Mouse (Mus musculus): ENCODE results near the gene Pex14. TPM values are rescaled to one million over a fixed set of nuclear protein-coding genes. Genes with fewer than 3 reads are reported as not detected.
"Not testable (repeated sequence)": the region's sequence is repeated elsewhere in the genome, so short reads cannot be mapped to it uniquely, and the experiment has no call there.

The Pex14 gene
- total RNA-seq, 2 experiments from 2014 or later: 15.8 to 16.8 TPM

- ATAC-seq (replicated peaks; ENCODE audit: low FRiP score, low TSS enrichment, poor library complexity, severe bottlenecking): peak; percentile 93
Measured at GRCm38 (mm10) chr4:149119978-149120562, 20.4 kb upstream of the Pex14 start.

DNA sequence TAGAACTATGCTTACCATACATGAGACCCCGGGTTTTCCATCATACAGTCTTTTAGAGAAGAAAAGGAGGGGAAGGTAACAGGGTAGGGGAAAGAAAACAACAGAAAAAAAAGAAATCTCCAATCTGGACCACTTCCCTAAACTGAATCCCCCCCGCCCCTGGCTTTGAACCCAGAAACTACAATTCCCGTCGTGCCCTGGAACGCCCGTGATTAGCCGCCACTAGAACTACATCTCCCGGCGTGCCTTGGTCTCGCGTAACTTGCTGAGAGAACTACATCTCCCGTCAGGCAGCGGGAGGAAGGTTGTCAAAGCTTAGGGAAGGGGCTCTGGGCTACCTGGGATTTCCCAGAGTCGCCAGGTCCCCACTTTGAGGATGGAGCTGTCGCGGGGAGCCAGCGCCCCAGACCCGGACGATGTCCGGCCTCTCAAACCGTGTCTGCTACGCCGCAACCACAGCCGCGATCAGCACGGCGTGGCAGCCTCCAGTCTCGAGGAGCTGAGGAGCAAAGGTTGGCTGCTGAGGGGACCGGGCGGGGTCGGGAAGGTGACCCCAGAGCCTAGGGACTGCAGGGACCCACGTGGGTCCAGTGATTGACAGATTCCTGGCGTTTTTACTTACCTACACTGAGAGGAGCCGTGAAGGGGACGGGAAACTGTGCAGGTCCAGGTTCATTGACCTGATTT lies 4.3 kb upstream of the Pex14 start, which contains the start of gene Dffa:
Dffa (plus strand) TSS at position 272 of the 687 bp plus-strand sequence.
- ATAC-seq (replicated peaks; ENCODE audit: low FRiP score, low TSS enrichment, poor library complexity, severe bottlenecking): peak; percentile 92

GRCm38 (mm10) chr4:149101456-149101855 lies 1.8 kb upstream of the Pex14 start:
- ATAC-seq (replicated peaks; ENCODE audit: low FRiP score, low TSS enrichment, poor library complexity, severe bottlenecking): no peak

DNA sequence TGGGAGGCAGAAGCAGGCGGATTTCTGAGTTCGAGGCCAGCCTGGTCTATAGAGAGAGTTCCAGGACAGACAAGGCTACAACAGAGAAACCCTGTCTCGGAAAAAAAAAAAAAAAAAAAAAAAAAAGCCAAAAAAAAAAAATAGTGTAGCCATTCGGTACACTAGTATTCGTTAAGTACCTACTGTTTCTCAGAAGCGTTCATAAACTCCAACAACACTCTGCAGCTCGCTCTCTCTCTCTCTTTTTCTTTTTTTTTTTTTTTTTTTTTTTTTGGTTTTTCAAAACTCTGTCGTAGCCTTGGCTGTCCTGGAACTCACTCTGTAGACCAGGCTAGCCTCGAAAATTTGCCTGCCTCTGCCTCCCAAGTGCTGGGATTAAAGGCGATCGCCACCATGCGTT lies 773 bp upstream of the Pex14 start:
- not testable (repeated sequence) for ATAC-seq (replicated peaks; ENCODE audit: low FRiP score, low TSS enrichment, poor library complexity, severe bottlenecking)

- ATAC-seq (replicated peaks; ENCODE audit: low FRiP score, low TSS enrichment, poor library complexity, severe bottlenecking): peak; percentile 27
Measured at GRCm38 (mm10) chr4:149098571-149098970, 1.1 kb downstream of the Pex14 start.

DNA sequence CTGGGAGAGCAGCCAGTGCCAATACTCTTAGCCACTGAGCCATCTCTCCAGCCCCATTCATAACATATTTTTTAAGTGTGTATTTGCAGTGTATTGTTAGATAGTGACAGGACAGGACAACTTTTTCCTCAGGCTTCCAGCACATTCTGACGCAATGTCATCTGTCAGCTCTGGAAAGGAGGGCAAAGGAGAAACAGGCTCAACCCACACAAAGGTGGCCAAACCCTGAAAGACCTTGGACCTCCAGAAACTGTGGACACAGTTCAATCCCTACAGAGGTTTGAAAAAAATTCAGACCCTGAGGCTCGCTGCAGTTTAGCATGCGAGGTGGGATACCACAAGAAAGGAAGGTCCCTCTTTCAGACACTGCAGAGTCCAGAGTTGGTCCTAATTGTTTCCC lies 1.7 kb downstream of the Pex14 start:
- no peak for ATAC-seq (replicated peaks; ENCODE audit: low FRiP score, low TSS enrichment, poor library complexity, severe bottlenecking)

GRCm38 (mm10) chr4:149091364-149091763 lies 8.3 kb downstream of the Pex14 start:
- ATAC-seq (replicated peaks; ENCODE audit: low FRiP score, low TSS enrichment, poor library complexity, severe bottlenecking): no peak

DNA sequence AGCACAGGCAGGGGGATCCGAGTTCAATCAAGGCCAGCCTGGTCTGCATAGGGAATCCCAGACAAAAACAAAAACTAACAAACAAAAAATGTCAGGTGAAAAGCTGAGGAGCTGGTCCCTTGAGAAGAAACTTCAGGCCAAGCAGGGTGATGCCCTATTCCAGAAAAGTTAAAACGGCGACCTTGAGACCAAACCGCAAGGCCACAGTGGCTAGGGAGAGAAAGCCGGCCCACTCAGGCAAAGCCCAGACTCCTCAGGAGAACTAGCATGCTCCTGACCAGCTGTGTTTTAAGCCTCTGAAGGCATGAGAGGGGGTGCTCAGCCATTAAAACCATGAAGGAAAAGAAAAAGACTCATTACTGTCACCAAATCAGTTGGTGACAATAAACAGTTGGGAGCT lies 14.3 kb downstream of the Pex14 start:
- ATAC-seq (replicated peaks; ENCODE audit: low FRiP score, low TSS enrichment, poor library complexity, severe bottlenecking): no peak

DNA sequence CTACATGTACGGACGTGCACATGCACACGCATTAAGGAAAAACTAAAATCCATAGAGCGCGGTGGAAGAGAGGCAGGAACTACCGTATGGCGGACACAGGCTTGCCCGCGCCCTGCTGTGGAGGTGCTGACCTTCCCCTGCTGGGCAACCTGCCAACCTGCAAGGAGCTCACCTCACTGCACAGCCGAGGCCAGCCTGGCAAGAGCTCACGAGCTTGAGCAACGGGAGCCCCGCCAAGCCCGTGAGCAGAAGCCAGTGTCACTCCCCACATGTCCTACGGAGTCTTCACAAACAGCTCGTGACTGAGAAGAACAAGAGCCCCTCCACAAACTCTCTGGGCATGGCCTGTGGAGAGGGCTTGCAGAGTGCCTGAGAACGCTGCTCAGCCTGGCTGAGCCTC lies 18.1 kb downstream of the Pex14 start:
- ATAC-seq (replicated peaks; ENCODE audit: low FRiP score, low TSS enrichment, poor library complexity, severe bottlenecking): 0 out of 2 replicates have a peak, but pooled peaks have one; percentile 36

GRCm38 (mm10) chr4:149080111-149080510 lies 19.6 kb downstream of the Pex14 start:
- no peak for ATAC-seq (replicated peaks; ENCODE audit: low FRiP score, low TSS enrichment, poor library complexity, severe bottlenecking)

GRCm38 (mm10) chr4:149079629-149080028 lies 20.0 kb downstream of the Pex14 start:
- ATAC-seq (replicated peaks; ENCODE audit: low FRiP score, low TSS enrichment, poor library complexity, severe bottlenecking): no peak

DNA sequence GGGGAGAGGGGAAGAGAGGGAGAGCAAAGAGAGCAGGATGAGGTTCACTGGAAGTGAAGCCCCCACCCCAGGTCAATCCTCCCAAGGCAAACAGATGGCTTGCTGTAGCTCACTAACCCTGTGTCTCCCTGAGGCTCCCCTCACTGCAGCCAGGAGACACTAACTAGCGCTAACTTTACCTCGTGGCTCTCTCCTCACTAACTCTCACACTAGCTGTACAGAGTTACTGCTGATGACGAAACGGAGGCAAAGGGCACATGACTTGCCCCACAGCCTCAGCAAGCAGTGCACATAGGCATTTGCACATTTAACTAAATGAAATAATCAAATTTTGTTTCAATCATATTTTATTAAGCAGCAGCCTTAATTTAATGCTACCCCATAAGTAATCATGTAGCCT lies 21.4 kb downstream of the Pex14 start:
- no peak for ATAC-seq (replicated peaks; ENCODE audit: low FRiP score, low TSS enrichment, poor library complexity, severe bottlenecking)

GRCm38 (mm10) chr4:149075871-149076575 lies 23.7 kb downstream of the Pex14 start:
- ATAC-seq (replicated peaks; ENCODE audit: low FRiP score, low TSS enrichment, poor library complexity, severe bottlenecking): peak; percentile 94

- ATAC-seq (replicated peaks; ENCODE audit: low FRiP score, low TSS enrichment, poor library complexity, severe bottlenecking): no peak
Measured at GRCm38 (mm10) chr4:149075073-149075472, 24.6 kb downstream of the Pex14 start.

DNA sequence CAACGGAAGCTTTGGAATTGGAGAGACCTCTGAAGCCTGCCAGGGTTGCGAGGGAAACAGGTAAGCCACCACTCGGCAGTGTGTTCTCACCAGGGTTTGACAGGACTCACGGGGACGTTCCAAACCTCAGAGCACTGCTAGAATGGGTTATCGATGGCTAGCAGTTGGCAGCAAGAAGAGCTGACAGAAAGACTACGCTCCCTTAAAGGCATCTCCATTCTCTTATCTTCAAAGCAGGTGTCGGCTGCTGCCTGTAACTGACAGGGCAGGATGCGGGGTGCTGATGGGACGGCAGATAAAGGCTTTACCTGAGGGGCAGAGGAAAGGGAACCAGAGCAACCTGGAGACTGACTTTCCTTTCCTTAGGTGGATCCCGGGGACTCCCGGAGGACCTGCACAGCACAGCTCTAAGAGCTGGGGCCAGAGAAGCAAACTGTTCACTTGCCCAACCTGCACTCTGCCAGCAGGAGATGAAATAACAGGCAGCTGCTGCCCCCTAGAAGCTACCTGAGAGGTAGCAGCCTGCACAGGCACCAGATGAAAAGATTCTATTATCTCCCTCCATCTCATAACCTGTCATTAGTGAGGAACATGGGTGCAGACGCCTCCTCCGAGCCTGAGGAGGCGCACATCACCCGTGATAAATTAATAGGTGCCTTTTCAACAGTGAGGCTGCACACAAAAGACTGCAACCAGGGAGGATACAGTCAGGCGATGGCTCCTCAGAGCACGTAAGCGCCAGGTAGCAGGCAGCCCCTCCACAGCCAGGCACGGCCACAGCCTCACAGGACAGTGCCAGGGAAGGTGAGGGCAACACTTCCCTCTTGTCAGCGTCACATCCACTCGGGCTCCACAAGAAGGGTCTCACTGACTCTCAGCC lies 32.8 kb downstream of the Pex14 start:
- ATAC-seq (replicated peaks; ENCODE audit: low FRiP score, low TSS enrichment, poor library complexity, severe bottlenecking): peak; percentile 76

DNA sequence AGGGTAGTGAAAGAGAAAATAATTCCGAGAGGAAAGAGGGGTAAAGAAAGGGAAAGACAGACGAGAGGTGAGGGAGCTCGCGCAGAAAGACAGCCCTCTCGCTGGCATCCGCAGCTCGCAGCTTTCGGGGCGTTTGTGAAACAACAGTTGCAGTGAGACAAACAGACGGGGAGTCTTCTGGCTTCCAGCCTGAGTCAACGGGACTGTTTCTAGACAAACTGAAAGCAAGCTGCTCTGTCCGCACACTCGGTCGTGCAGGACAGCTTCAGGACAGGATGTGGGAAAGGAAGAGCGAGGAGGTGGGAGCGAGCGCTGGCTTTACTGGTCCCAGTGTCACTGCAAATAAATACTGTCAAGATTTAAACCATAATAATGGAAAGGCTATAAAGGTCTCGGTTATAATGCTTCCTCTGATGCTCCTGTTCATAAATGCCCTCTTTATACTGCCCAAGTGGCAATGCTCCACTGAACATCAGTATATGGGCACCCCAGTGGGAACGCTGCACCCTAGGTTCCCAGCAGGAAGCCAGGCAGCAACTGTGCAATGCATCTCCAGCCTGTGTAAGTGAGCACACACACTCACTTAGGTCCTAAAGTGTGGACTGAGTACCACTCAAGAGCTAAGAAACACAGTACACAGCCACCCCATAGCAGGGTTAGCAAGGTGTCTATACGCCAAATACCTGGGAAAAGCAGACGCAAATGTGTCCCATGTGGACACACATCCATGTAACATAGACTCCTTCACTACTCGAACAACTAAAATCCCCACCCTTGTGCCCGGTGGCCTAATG lies 35.4 kb downstream of the Pex14 start:
- no peak for ATAC-seq (replicated peaks; ENCODE audit: low FRiP score, low TSS enrichment, poor library complexity, severe bottlenecking)

DNA sequence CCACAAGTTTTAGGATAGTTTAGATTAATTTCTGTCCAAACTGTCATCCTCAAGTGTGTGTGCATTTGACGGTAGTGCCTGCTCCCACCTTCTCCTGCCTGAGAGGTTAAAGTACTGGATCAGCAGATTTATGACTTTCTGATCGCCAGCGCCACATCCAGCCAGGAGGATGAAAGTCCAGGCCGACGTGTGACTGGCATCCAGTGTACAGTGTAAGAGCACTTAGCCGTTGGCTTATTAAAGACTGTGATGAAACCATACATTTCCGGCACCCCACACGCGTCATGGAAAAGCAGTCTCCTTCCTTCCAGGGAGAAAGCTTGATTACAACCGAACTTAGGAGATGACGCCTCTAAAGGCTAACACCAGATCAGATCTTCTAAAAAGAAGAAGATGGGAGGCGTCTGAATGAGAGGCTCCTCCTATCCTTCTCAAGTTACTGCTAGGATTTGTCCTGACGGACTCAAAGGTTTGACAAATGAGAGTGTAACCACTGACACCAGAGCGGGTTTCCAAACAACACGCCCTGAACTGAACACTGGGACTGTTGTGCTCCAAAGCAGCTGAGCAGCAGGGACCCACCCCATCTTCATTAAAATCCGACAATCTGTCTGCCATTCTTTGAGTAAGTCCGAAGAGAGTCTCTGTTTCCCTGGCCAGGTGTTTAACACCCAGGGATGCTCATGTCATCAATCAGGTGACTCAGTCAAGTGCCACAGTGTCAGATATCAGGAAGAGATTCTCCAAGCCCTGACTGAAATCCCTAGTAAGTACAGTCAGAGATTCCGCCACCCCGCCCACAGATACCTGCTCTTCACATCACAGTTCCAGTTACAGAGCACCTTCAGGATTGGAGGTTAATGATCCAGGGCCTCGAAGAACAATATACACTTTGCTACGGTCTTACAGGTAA lies 37.0 kb downstream of the Pex14 start:
- ATAC-seq (replicated peaks; ENCODE audit: low FRiP score, low TSS enrichment, poor library complexity, severe bottlenecking): no peak

GRCm38 (mm10) chr4:149061432-149061718 lies 38.3 kb downstream of the Pex14 start:
- no peak for ATAC-seq (replicated peaks; ENCODE audit: low FRiP score, low TSS enrichment, poor library complexity, severe bottlenecking)

Measured in megakaryocyte-erythroid progenitor cell, adult 5-6 weeks (primary cell).